19 mouse cellular contexts compared by ENCODE assay signal in the genomic region with DNA sequence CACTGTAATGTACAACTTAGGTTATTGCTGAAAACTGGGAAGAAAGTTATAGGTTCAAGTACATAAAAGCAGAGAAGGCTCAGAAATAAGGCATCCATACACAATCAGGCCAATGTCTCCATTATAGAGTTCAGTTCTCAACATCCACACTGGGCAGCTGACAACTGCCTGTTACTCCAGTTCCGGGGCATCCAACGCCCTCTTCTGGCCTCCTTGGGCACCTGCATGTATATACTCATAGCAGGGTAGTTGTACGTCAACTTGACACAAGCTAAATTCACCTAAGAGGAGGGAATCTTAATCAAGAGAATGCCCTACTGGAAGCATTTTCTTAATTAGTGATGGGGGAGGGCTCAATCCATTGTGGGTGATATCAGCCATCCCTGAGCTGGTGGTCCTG. TPM values are rescaled to one million over a fixed set of nuclear protein-coding genes. Genes with fewer than 3 reads are reported as not detected.
A peak's percentile ranks its signal among the peaks of the same experiment; 100 is the strongest.
DNase-seq lines count a peak whose midpoint lies in the region; ATAC-seq and TF ChIP-seq lines count a peak whose summit lies in the region.
"Had no signal": no experiment of that assay in that cellular context is flagged by ENCODE, and none has a peak within 500 bp of the region (broad histone marks: within the 10 kb centered on the region; RNA-seq: fewer than 3 reads in every experiment).

No protein-coding gene starts in this region.

- DNase-seq in heart, adult 11 months, result peak; percentile 74
- DNase-seq in heart, postnatal 36 days, result no peak
- DNase-seq in lung, postnatal 0 days (ENCODE audit: low spot score), result no peak
- no peak for DNase-seq in lung, postnatal 36 days
- DNase-seq in ZHBTc4 (ENCODE audit: low read depth, low spot score), result peak; percentile 69
- DNase-seq in retina, embryonic 14.5 days (ENCODE audit: low spot score), result no peak
- DNase-seq: adrenal gland, postnatal 36 days; cerebellum, adult 18-20 months; cerebellum, postnatal 36 days; gastrocnemius, postnatal 36 days; liver, embryonic 13.5 days; thymus, postnatal 25 days had no signal

- no peak overlapping the region for H3K4me2 ChIP-seq in lung, postnatal 0 days (replicated peaks; ENCODE audit: low read depth, low read length)
- H3K4me2 ChIP-seq: forebrain, embryonic 15.5 days; hindbrain, embryonic 13.5 days; limb, embryonic 12.5 days; liver, embryonic 13.5 days; midbrain, embryonic 15.5 days had no signal

- H3K4me3 ChIP-seq in lung, postnatal 0 days (ENCODE audit: low read depth, low read length), result no peak overlapping the region
- H3K4me3 ChIP-seq: forebrain, embryonic 15.5 days; heart, embryonic 10.5 days; hindbrain, embryonic 13.5 days; limb, embryonic 12.5 days; liver, embryonic 13.5 days; megakaryocyte, embryonic 14.5 days; midbrain, embryonic 15.5 days had no signal

- TF ChIP-seq CTCF in lung, postnatal 0 days (IDR thresholded peaks at IDR 0.05), result peak; percentile 50

- no peak for TF ChIP-seq EP300 in lung, postnatal 0 days (IDR thresholded peaks at IDR 0.05)

- no peaks in the 10 kb centered on the region for H3K36me3 ChIP-seq in lung, postnatal 0 days (ENCODE audit: insufficient read depth, low read length)
- H3K36me3 ChIP-seq: forebrain, embryonic 15.5 days; heart, embryonic 10.5 days; hindbrain, embryonic 13.5 days; limb, embryonic 12.5 days; liver, embryonic 13.5 days; midbrain, embryonic 15.5 days had no signal

- H3K27me3 ChIP-seq in lung, postnatal 0 days (replicated peaks; ENCODE audit: insufficient read depth, low read length), result no peaks in the 10 kb centered on the region
- H3K27me3 ChIP-seq: forebrain, embryonic 15.5 days; limb, embryonic 12.5 days; midbrain, embryonic 15.5 days had no signal

- intact Hi-C loops in heart, postnatal 36 days (cut with DNase I), result no loop called here

- WGBS in lung, postnatal 0 days, result 67% methylated on average over 3 of the region's 3 CpGs

- no peaks in the 10 kb centered on the region for H3K4me1 ChIP-seq in lung, postnatal 0 days (ENCODE audit: insufficient read depth, low read depth, low read length)
- H3K4me1 ChIP-seq: forebrain, embryonic 15.5 days; heart, embryonic 10.5 days; limb, embryonic 12.5 days; liver, embryonic 13.5 days; midbrain, embryonic 15.5 days had no signal

- no peak overlapping the region for H3K9ac ChIP-seq in lung, postnatal 0 days (replicated peaks; ENCODE audit: low read depth)
- H3K9ac ChIP-seq: forebrain, embryonic 15.5 days; hindbrain, embryonic 13.5 days; limb, embryonic 12.5 days; liver, embryonic 13.5 days; midbrain, embryonic 15.5 days had no signal

- ATAC-seq in lung, postnatal 0 days, result no peak
- ATAC-seq in inflammation-experienced regulatory T-cells, adult 6 months, result no peak
- ATAC-seq: forebrain, embryonic 15.5 days; midbrain, embryonic 15.5 days had no signal

- H3K9me3 ChIP-seq in lung, postnatal 0 days (ENCODE audit: low read length), result no peaks in the 10 kb centered on the region
- H3K9me3 ChIP-seq: forebrain, embryonic 15.5 days; heart, embryonic 10.5 days; hindbrain, embryonic 13.5 days; limb, embryonic 12.5 days; liver, embryonic 13.5 days; megakaryocyte, embryonic 14.5 days; midbrain, embryonic 15.5 days had no signal

- no peak overlapping the region for H3K27ac ChIP-seq in lung, postnatal 0 days (ENCODE audit: low read length)
- H3K27ac ChIP-seq: forebrain, embryonic 15.5 days; heart, embryonic 10.5 days; hindbrain, embryonic 13.5 days; limb, embryonic 12.5 days; liver, embryonic 13.5 days; midbrain, embryonic 15.5 days had no signal

RNA-seq across cellular contexts. Expression of gene Thumpd3, which starts 13.9 kb away (rescaled TPM):
- 10 to 100 TPM; 17.1 to 18.8 TPM for total RNA-seq in heart, postnatal 36 days (2021)
- polyA plus RNA-seq in lung, postnatal 0 days (2015; fragmentation: Nextera tagmentation; extraction: Ambion mirVana), result 24.0 and 25.3 TPM in 2 replicates
- polyA plus RNA-seq in inflammation-experienced regulatory T-cells, adult 6 months (2017; shearing (Covaris generic)), result 100 to 1,000 TPM in 2 of 3 experiments, 10 to 100 TPM in 1; 89.0 to 121 (median 107) TPM

RNA-seq across cellular contexts. Expression of gene Setd5, which starts 45.0 kb away (rescaled TPM):
- 10 to 100 TPM; 34.3 to 42.0 TPM for total RNA-seq in heart, postnatal 36 days (2021)
- polyA plus RNA-seq in lung, postnatal 0 days (2015; fragmentation: Nextera tagmentation; extraction: Ambion mirVana), result 44.2 and 44.9 TPM in 2 replicates
- polyA plus RNA-seq in inflammation-experienced regulatory T-cells, adult 6 months (2017; shearing (Covaris generic)), result 10 to 100 TPM; 33.6 to 48.8 (median 47.2) TPM

Comparison
In these comparisons a context has a peak if more than half of its experiments do, and no peak if none do; other contexts are left out.
1. DNase-seq: peak in heart, adult 11 months (single experiment) and ZHBTc4 (single experiment); none in heart, postnatal 36 days (0 of 2), lung, postnatal 0 days (single experiment), lung, postnatal 36 days (single experiment) and retina, embryonic 14.5 days (single experiment).